Mouse (Mus musculus) liver, embryonic 14.5 days (tissue): Measurements from ENCODE around the gene Ralgapa1. TPM values are rescaled to one million over a fixed set of nuclear protein-coding genes. Genes with fewer than 3 reads are reported as not detected.

Source experiments
- ATAC-seq: fragments of 200-750 bp; cut with Nextera tagmentation; 2 replicates; pipeline ENCODE4 v1.8.0; 2017; ENCODE audit warnings: moderate number of reproducible peaks, mild to moderate bottlenecking, moderate library complexity; ENCODE audit not compliant: insufficient read depth
- DNase-seq, 3 experiments: peaks; one replicate each; pipeline ENCODE4 v3.0.0-alpha.2; 2012 to 2013; ENCODE audit warnings: low read depth in 3 of 3, low spot score in 3 of 3
- H3K27ac ChIP-seq: fragments of 300-500 bp; sonication (generic); 2 replicates; pipeline ENCODE4 v1.5.1; 2014; ENCODE audit warnings: moderate library complexity, mild to moderate bottlenecking, control low read depth, inconsistent platforms
- H3K27me3 ChIP-seq: fragments of 300-500 bp; sonication (generic); 2 replicates; pipeline ENCODE4 v1.6.1; 2014; ENCODE audit warnings: mild to moderate bottlenecking, low read length, moderate library complexity; ENCODE audit not compliant: control insufficient read depth, insufficient read depth
- H3K36me3 ChIP-seq: fragments of 300-500 bp; sonication (generic); replicated peaks from 2 replicates; pipeline ENCODE4 v1.6.1; 2014; ENCODE audit warnings: low read depth; ENCODE audit not compliant: control insufficient read depth, insufficient read depth
- H3K4me1 ChIP-seq, 2 experiments: fragments of 200-500 bp in 1 of 2; fragments of 300-500 bp in 1 of 2; sonication (generic) in 1 of 2; replicated peaks; 2 replicates each; pipeline ENCODE4 v1.6.1; 2012 to 2014; ENCODE audit warnings: antibody characterized with exemption in 1 of 2, inconsistent platforms in 1 of 2, low read length in 1 of 2; ENCODE audit not compliant: control insufficient read depth in 2 of 2, insufficient read depth in 2 of 2
- H3K4me2 ChIP-seq: fragments of 300-500 bp; sonication (generic); 2 replicates; pipeline ENCODE4 v1.6.1; 2014; ENCODE audit warnings: low read depth, mild to moderate bottlenecking, control low read depth, moderate library complexity
- H3K4me3 ChIP-seq, 2 experiments: fragments of 200-500 bp in 1 of 2; fragments of 300-500 bp in 1 of 2; sonication (generic) in 1 of 2; 2 replicates each; pipeline ENCODE4 v1.5.1; 2012 to 2014; ENCODE audit warnings: low read depth in 2 of 2, low read length in 2 of 2, mild to moderate bottlenecking in 2 of 2, control low read depth in 1 of 2, inconsistent platforms in 1 of 2, moderate library complexity in 1 of 2; ENCODE audit not compliant: insufficient read depth in 1 of 2
- H3K9ac ChIP-seq: fragments of 300-500 bp; sonication (generic); replicated peaks from 2 replicates; pipeline ENCODE4 v1.6.1; 2014; ENCODE audit warnings: mild to moderate bottlenecking, control low read depth, moderate library complexity
- H3K9me3 ChIP-seq: fragments of 300-500 bp; sonication (generic); 2 replicates; pipeline ENCODE4 v1.6.1; 2016; ENCODE audit warnings: low read length, mixed read lengths; ENCODE audit not compliant: control insufficient read depth
- CTCF ChIP-seq: IDR thresholded peaks from 2 replicates; pipeline ENCODE4 v1.5.1; 2016; ENCODE audit warnings: antibody characterized with exemption, low read depth, control low read depth
- EP300 ChIP-seq: IDR thresholded peaks from 2 replicates; pipeline ENCODE4 v1.6.1; 2016; ENCODE audit warnings: antibody characterized with exemption, low read depth
- WGBS: fragments of 180-500 bp; shearing (Covaris S2); extraction: QIAGEN DNeasy Blood & Tissue Kit; methylation state at CpG from one replicate; pipeline ENCODE4 v1.1.7; 2014; ENCODE audit not compliant: insufficient replicate concordance; 5-methylcytosine and 5-hydroxymethylcytosine counted together
- polyA plus RNA-seq, 2 experiments: library from polyadenylated mRNA; depleted of rRNA in 1 of 2; stranded (reverse) in 1 of 2; unstranded in 1 of 2; fragments of >200 nt; fragmentation: Nextera tagmentation in 1 of 2; extraction: Ambion mirVana in 1 of 2; gene quantifications; 2 replicates each; pipeline versions ENCODE4 v1.2.1 to v1.2.3; 2012 to 2014

The Ralgapa1 gene
- polyA plus RNA-seq, 2 experiments: 4.3 to 8.8 TPM

GRCm38 (mm10) chr12:55573794-55574193 lies 247.2 kb downstream of the Ralgapa1 start:
- ATAC-seq (no peak), DNase-seq (no peak)
- Histone ChIP-seq H3K9me3 (no peaks in the 10 kb centered on the region), H3K27me3 (no peaks in the 10 kb centered on the region), H3K4me1 (no peaks in the 10 kb centered on the region), H3K4me2 (no peak overlapping the region), H3K4me3 (no peak overlapping the region), H3K9ac (no peak overlapping the region), H3K36me3 (no peaks in the 10 kb centered on the region), H3K27ac (no peak overlapping the region)
- no peak for TF ChIP-seq EP300
- TF ChIP-seq CTCF: no peak
- WGBS: 5% methylated on average over 6 of the region's 6 CpGs

DNA sequence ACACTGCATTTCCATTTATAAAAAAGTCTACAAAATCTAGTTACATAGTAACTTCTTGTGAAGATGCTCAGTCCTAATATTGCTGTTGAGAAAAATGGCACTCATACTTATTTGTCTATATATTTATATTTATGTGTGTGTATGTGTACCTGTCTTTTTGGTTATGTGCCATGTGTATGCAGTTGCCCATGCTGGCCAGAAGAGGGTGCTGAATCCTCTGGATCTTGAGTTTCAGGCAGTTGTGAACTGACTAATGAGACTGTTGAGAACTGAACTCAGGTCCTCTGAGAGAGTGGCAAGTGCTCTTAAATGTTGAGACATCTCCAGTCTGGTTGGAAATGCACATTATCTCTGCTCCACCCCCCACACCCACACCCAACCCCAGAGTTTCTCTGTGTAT lies 247.9 kb downstream of the Ralgapa1 start:
- H3K36me3 ChIP-seq: no peaks in the 10 kb centered on the region
- peak; percentile 42 for TF ChIP-seq CTCF
- no peak for TF ChIP-seq EP300
- H3K4me2 ChIP-seq: no peak overlapping the region
- ATAC-seq (no peak), DNase-seq (no peak)
- no peaks in the 10 kb centered on the region for H3K9me3 ChIP-seq
- no peaks in the 10 kb centered on the region for H3K27me3 ChIP-seq
- H3K4me3 ChIP-seq: no peak overlapping the region
- H3K9ac ChIP-seq: no peak overlapping the region
- H3K4me1 ChIP-seq: no peaks in the 10 kb centered on the region
- H3K27ac ChIP-seq: no peak overlapping the region

DNA sequence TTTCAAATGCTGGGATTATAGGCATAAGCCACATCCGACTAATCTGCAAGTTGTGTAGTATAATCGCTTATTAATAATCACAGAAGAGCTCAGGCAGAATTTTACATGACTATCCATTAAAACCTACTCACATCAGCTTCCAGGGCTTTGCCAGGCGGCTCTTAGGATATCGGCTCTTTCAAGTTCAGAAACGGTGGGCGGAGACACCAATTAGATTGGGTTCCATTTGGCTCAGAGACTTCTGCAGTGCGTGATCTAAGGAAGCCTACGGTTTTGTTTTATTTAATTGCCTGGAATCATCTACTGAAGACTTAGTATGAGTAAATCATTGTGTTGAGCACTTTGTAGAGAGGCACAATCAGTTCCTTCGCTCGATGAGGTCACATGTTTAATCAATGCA lies 249.3 kb downstream of the Ralgapa1 start:
- Histone ChIP-seq H3K27me3 (no peaks in the 10 kb centered on the region), H3K9ac (no peak overlapping the region), H3K9me3 (no peaks in the 10 kb centered on the region), H3K4me2 (no peak overlapping the region), H3K27ac (no peak overlapping the region), H3K4me1 (no peaks in the 10 kb centered on the region), H3K36me3 (no peaks in the 10 kb centered on the region), H3K4me3 (no peak overlapping the region)
- 73% methylated on average over 10 of the region's 10 CpGs for WGBS
- TF ChIP-seq CTCF (no peak), EP300 (no peak)
- no peak for ATAC-seq
- no peak for DNase-seq

GRCm38 (mm10) chr12:55571181-55571580 lies 249.8 kb downstream of the Ralgapa1 start:
- DNase-seq: no peak
- no peaks in the 10 kb centered on the region for H3K36me3 ChIP-seq
- no peaks in the 10 kb centered on the region for H3K4me1 ChIP-seq
- H3K9ac ChIP-seq: no peak overlapping the region
- no peaks in the 10 kb centered on the region for H3K9me3 ChIP-seq
- no peak overlapping the region for H3K4me2 ChIP-seq
- ATAC-seq: no peak
- TF ChIP-seq CTCF (no peak), EP300 (no peak)
- no peak overlapping the region for H3K27ac ChIP-seq
- H3K4me3 ChIP-seq: no peak overlapping the region
- H3K27me3 ChIP-seq: no peaks in the 10 kb centered on the region
- 73% methylated on average over 11 of the region's 11 CpGs for WGBS

DNA sequence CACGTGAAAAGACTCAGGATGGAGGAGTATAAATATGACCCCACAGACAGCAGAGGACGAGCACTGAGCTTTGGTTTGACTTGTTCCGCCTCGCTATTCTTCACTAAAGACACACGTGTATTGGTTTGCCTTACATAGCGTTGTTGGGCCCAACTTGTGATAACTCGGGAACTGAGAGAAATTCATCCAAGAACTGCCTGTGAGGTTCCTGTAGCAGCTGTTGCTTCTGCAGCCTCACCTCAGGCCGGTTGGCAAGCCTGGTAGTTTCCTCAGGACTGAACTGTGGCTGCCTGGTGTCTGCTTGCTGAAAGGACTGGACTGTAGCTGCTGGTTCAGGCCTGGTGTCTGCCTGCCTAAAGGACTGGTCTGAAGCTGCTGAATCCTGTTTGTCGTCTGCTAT lies 250.3 kb downstream of the Ralgapa1 start:
- H3K4me2 ChIP-seq: no peak overlapping the region
- 66% methylated on average over 9 of the region's 9 CpGs for WGBS
- no peaks in the 10 kb centered on the region for H3K36me3 ChIP-seq
- DNase-seq (no peak), ATAC-seq (no peak)
- no peaks in the 10 kb centered on the region for H3K4me1 ChIP-seq
- no peaks in the 10 kb centered on the region for H3K27me3 ChIP-seq
- no peaks in the 10 kb centered on the region for H3K9me3 ChIP-seq
- TF ChIP-seq EP300: no peak
- TF ChIP-seq CTCF: no peak
- H3K9ac ChIP-seq: no peak overlapping the region
- no peak overlapping the region for H3K27ac ChIP-seq
- no peak overlapping the region for H3K4me3 ChIP-seq
